Mouse (Mus musculus): ENCODE data around the gene Abtb2. TPM values are rescaled to one million over a fixed set of nuclear protein-coding genes. Genes with fewer than 3 reads are reported as not detected.

The Abtb2 gene
- polyA plus RNA-seq, 2 experiments from 2014 or later: 6.1 to 9.8 TPM

DNA sequence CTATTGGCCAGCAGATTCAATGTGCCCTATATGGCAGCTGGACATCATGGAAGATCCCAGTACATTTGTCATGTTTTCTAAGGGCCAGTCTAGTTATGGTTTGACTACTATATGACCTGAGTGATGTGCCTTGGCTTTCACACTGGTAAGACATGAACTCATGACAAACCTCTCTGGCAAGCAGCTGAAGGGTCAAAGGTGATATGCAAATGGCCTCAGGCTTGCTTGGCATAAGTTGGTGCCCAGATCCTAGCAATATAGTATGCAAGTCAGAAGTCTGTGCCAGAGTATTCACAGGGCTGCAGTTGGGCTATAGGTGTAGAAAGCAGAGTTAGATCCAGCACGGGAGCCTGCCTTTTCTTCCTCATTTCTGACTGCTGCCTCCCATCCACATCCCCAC, 125.2 kb downstream of the Abtb2 start:
- no peak for ATAC-seq

DNA sequence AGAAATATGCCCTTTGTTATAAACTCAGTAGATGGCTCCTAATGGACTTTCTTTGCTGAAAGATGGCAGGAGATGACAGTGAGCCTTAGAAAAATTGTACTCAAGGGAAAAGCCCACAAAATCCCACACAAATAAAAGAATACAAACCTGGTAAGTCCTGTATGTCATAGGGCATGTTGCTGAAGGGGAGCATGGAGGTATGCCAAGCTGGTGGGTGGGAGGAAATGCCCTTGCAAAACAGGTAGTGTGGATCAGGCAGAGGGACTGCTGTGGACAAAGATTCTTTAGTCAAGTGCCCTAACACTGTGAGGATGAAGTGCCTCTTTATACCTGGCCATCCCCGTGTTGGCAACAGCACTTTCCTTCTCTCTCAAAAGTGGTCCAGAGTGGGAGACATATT, 126.7 kb downstream of the Abtb2 start:
- ATAC-seq: no peak

GRCm38 (mm10) chr2:103694777-103695563, 128.9 kb downstream of the Abtb2 start:
- no peak for ATAC-seq

DNA sequence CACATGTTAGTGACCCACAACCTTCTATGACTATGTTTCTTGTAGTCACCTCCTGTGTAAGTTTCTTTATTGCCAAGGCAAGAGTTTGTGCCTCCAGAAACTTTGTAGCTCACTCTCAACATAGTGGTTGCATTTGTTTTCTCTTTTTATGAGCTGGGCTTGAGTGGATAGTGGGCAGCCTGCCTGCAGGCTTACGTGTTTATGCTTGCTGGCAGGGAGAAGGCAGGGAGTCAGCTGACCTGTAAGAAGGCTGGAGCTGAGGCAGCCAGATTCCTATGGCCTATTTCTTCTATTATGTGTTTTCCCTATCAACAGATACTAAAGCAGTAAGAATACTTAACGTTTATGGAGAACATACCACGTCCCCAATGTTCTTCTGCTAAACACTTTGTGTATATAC, 130.1 kb downstream of the Abtb2 start:
- ATAC-seq: no peak

DNA sequence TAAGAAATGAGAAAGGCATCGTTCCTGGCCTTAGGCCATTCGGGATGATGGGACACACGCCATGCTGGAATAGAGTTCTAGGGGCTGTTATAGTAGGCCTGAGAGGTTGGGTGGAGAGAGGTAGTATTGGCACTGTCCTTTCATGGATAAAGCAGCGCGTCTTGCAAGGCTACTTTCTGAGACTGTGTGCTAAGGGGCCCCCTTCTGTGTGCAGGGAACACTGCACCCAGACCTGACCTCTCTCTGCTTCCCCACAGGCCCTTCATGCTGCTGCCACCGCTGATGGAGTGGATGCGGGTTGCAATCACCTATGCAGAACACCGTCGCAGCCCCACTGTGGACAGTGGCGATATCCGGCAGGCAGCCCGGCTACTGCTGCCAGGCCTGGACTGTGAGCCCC, 134.4 kb downstream of the Abtb2 start:
- ATAC-seq: peak; percentile 22

DNA sequence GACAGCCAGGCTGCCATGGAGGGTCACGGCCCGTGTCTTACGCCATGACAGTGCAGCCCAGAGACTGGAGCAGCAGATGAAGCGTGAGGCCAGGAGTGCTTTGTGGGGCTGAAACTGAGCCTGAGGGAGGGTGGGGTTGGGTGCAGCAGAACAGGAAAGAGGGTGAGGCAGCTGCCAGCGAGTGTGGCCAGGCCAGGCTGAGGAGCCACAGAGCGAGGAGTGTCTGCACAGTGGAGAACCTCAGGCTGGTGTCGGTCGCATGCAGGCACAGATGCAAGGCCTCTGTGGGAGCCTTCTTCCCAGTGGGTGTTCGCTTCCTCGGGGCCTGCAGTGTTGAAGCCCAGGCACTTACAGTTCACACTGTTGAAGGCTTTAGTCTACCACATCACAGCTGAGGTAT, 137.2 kb downstream of the Abtb2 start:
- ATAC-seq: peak; percentile 54

- ATAC-seq: no peak
Observed at GRCm38 (mm10) chr2:103703865-103704264, 137.8 kb downstream of the Abtb2 start.

DNA sequence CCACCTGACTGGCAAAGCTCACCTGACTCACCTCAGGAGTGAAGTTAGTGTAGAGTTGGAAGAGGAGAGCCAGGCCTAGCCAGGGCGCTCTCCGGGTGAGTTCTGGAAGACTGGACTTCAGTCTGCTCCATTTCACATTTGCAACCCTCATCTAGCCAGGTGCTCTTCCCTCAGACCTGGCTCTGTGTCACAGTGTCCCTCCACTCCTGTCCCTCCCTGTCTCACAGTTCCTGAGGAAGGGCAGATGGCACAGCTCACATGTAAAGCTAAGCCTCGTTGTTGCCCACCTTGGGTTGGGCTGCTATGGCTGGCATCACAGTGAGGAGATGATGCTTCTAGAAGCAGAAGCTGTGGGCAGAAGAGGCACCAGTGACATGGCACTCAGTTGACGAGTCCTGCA, 139.7 kb downstream of the Abtb2 start:
- no peak for ATAC-seq

GRCm38 (mm10) chr2:103706226-103706625, 140.1 kb downstream of the Abtb2 start:
- ATAC-seq: no peak

- ATAC-seq: no peak
Observed at GRCm38 (mm10) chr2:103707056-103707776, 141.1 kb downstream of the Abtb2 start.

- no peak for ATAC-seq
Observed at GRCm38 (mm10) chr2:103710849-103711248, 144.7 kb downstream of the Abtb2 start.

GRCm38 (mm10) chr2:103713831-103714230, 147.7 kb downstream of the Abtb2 start:
- no peak for ATAC-seq

DNA sequence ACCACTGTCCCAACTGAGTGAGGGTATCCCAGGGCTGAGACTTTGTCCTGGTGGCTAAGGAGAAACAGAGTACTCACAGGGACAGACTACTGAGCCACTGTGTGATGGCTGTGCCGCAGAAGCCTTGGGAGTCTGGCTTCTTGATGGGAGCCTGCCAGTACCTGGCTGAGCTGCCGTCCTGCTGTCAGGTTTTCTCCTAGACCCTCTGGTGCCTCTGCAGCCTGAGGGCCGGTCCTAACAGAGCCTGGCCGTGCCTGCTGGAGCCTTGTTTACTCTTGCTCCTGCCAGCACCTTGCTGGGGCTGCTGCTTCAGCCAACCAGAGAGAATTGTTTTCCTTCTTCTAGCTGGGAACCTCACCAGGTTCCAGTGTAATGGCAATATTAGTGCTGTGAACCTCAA, 148.3 kb downstream of the Abtb2 start:
- no peak for ATAC-seq

DNA sequence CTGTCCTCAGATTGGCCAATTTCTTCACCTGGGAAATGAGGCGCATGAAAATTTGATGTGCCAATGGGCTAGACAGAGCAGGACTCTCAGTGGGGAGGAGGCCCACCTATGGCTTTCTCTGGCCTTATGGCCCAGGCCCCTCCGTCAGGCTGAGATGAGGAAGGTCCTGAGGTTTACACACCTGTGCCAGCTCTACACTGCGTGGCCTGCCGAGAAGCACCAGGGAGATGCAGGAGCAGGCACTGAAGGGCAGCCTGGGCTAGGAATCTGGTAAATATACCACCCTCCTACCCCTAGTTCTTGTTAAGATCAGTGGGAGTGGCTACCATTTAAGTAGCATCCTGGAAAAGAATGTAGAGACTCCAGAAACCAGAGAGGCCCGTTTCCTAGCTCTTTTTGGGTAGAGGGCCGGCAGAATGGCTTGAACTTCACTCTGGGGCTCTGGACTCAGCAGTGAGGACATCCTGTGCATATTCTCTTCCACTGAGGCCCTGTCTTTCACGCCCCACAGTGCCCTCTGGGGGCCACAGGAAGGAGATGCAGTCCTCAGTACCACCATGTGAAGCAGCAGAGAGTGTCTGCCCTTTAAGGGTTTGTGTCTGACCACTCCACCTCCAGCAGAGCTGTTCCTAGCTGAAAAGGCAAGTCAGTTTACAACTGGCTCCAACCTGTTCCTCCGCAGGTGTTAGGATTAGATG, 152.6 kb downstream of the Abtb2 start:
- peak; percentile 96 for ATAC-seq

GRCm38 (mm10) chr2:103719292-103719646, 153.2 kb downstream of the Abtb2 start:
- ATAC-seq: no peak

DNA sequence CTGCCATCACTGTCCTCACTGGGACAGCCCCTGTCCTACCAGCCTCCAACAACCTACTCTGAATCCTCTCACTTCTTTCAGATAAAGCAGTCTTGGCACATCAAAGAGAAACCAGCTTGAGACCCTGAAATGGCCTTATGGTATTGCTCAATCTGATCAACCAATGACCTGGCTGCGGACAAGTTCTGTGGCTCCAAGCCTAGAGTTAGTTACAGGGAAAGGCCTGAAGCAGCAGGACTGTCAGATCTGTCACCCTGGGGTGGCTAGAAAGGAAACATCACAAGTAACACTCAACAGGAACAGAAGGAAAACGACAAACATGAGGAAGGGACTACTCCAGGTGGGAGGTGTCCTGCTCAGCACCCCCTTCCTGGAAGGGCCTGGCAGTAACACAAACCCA, 158.4 kb downstream of the Abtb2 start:
- no peak for ATAC-seq

GRCm38 (mm10) chr2:103728027-103728540, 162.0 kb downstream of the Abtb2 start:
- ATAC-seq: no peak

DNA sequence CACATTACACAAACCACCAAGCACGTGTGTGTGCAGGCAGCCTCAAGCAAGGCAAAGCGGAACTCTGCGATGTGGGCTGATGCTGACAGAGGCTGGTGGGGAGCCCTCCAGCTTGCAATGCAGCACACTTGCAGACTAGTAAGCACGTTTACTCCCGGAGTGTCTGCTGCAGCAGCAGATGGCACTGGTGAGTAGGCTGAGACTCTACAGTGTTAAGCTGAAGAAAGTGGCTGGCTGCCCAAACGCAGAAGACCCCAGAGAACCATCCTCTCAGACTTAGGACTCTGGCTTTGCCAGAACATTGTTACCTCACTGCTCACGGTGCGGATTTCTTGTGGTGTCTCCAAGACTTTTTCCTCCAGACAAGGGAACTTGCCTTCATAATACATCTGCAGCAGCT, 164.9 kb downstream of the Abtb2 start:
- no peak for ATAC-seq

DNA sequence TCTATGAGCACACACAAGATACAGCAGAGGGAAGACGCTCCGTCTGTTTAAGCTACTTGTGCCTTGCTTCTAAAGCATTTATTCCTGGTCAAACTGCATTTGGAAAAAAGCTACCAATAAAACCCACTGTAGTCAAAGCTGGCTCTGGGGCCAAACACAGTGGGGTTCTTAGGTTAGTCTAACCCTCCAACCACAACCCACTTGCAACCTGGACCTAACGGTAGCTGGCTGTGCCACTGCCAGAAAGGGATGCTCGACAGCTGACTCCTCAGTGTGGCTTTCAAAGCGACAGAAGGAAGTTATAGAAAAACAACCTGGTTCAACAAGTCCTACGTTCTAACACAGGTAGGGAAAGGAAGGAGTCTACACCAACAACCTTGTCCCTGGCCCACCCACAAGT, 165.3 kb downstream of the Abtb2 start:
- ATAC-seq: no peak

DNA sequence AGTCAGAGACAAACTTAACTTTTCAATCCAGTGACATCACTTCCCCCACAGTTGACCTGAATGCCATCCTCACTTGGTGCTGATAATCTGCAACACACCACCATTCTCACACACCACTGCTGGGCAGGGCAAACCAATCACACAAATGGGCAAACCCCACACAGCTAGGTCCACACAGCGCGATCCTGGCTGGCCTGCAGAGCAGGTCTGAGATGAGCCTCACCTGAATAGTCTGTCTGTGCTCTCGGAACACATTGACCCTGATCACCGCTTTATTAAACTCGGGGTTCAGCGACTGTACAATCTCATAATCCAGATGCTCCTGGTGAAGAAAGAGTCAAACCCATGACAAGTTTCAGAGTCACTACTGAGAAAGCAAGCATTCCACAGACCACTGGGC, 176.7 kb downstream of the Abtb2 start:
- ATAC-seq: no peak

- ATAC-seq: no peak
Observed at GRCm38 (mm10) chr2:103743536-103743935, 177.4 kb downstream of the Abtb2 start.

DNA sequence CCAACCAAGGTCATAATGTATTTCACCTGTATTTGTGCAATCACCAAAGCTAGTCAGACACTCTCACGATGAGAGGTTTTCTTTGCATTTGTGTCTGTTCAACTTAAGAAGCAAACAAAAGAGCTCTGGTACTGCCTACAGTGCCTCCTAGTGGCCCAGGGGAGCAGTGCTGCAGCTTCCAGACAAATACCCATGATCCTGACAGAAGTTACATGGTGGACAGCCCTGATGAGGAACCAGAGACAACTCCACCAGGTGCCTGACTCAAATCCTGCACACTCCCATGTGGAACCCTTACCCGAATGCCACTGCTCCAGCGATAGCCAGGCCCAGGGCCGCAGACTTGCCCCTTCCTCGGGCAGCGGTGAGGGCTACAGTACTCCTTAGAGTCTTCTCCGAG, 177.9 kb downstream of the Abtb2 start:
- peak; percentile 87 for ATAC-seq

DNA sequence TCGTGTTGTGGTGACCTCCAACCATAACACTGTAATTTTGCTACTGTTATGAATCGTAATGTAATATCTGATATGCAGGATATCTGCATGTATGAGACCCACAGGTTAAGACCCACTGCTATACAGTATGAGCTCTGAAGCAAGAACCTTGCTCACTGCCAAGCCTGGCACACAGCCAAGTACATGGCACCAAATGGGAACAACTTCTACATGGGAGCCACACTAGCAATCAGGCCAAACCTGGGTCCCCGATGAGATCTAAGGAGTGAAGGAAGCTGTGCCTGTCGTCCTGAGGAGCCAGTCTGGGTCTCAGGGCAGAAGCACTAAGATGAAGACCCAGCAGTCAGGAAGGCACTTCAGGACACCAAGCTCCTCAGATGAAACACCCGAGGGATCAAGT, 179.4 kb downstream of the Abtb2 start:
- ATAC-seq: no peak

GRCm38 (mm10) chr2:103746096-103746495, 180.0 kb downstream of the Abtb2 start:
- no peak for ATAC-seq
